Mouse (Mus musculus) liver, postnatal 0 days (tissue): ENCODE data around the gene Vasp.

Experiments used
- CTCF ChIP-seq: sonication (generic); IDR thresholded peaks from 2 replicates; pipeline ENCODE4 v1.5.1; 2016; ENCODE audit warnings: antibody characterized with exemption, low read depth
- EP300 ChIP-seq: IDR thresholded peaks from 2 replicates; pipeline ENCODE4 v1.6.1; 2016; ENCODE audit warnings: antibody characterized with exemption, low read depth, mild to moderate bottlenecking

DNA sequence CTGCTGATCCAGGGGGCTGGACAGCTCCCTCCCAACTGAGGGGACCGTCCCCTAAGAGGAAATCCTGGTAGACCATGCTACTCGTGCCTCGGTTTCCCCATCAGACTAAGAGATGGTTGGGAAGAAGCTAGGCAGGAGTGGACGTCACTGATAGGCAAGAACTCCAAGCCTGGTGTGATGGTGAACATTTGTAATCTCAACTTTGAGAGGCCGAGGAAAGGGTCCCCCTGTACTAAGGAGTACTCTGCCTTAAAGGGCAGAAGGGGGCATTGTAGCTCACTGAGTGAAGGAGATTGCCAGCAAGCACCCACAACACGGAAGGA is 33.8 kb upstream of the Vasp start:
- TF ChIP-seq CTCF (no peak), EP300 (no peak)
